Mouse (Mus musculus): Measurements from ENCODE around the gene Myoc. TPM values are rescaled to one million over a fixed set of nuclear protein-coding genes. Genes with fewer than 3 reads are reported as not detected.

Gene Myoc
- polyA plus RNA-seq, 1 experiment, result not detected

GRCm38 (mm10) chr1:162658119-162658518 is 19.2 kb downstream of the Myoc start, which contains the start of gene Myocos:
Gene Myocos (minus strand): TSS chr1:162658219.
- H3K36me3 ChIP-seq (ENCODE audit: control insufficient read depth, insufficient read depth, low read length), result no peaks in the 10 kb centered on the region
- DNase-seq (ENCODE audit: low read depth in 1 of 2, low spot score in 2 of 2), result no peak
- H3K27me3 ChIP-seq (ENCODE audit: control insufficient read depth, insufficient read depth, low read length), result no peaks in the 10 kb centered on the region
- no peak within 1 kb of the TSS for H3K4me3 ChIP-seq (ENCODE audit: extremely low read depth, insufficient read depth, insufficient read length)
- no peaks in the 10 kb centered on the region for H3K4me1 ChIP-seq (ENCODE audit: control insufficient read depth, insufficient read depth, insufficient read length)
- H3K27ac ChIP-seq (ENCODE audit: insufficient read depth, low read length), result no peak within 1 kb of the TSS
- WGBS, result 90% methylated on average over 7 of the region's 7 CpGs
- TF ChIP-seq POLR2A (IDR thresholded peaks at IDR 0.05; ENCODE audit: low read depth, low read length), result no peak
- TF ChIP-seq CTCF (IDR thresholded peaks at IDR 0.05; ENCODE audit: extremely low read depth, insufficient read depth, insufficient read length, insufficient replicate concordance), result no peak

- no peak for DNase-seq (ENCODE audit: low read depth in 1 of 2, low spot score in 2 of 2)
- Histone ChIP-seq H3K36me3 (ENCODE audit: control insufficient read depth, insufficient read depth, low read length) (no peaks in the 10 kb centered on the region), H3K27me3 (ENCODE audit: control insufficient read depth, insufficient read depth, low read length) (no peaks in the 10 kb centered on the region), H3K27ac (ENCODE audit: insufficient read depth, low read length) (no peak overlapping the region), H3K4me3 (ENCODE audit: extremely low read depth, insufficient read depth, insufficient read length) (no peak overlapping the region), H3K4me1 (ENCODE audit: control insufficient read depth, insufficient read depth, insufficient read length) (no peaks in the 10 kb centered on the region)
- TF ChIP-seq CTCF (IDR thresholded peaks at IDR 0.05; ENCODE audit: extremely low read depth, insufficient read depth, insufficient read length, insufficient replicate concordance) (no peak), POLR2A (IDR thresholded peaks at IDR 0.05; ENCODE audit: low read depth, low read length) (no peak)
- 72% methylated on average over 11 of the region's 11 CpGs for whole genome bisulfite sequencing
Observed at GRCm38 (mm10) chr1:162660276-162660860, 21.4 kb downstream of the Myoc start.

GRCm38 (mm10) chr1:162664826-162665475 is 26.0 kb downstream of the Myoc start:
- H3K4me3 ChIP-seq (ENCODE audit: extremely low read depth, insufficient read depth, insufficient read length), result no peak overlapping the region
- H3K27me3 ChIP-seq (ENCODE audit: control insufficient read depth, insufficient read depth, low read length), result no peaks in the 10 kb centered on the region
- TF ChIP-seq POLR2A (IDR thresholded peaks at IDR 0.05; ENCODE audit: low read depth, low read length), result no peak
- TF ChIP-seq CTCF (IDR thresholded peaks at IDR 0.05; ENCODE audit: extremely low read depth, insufficient read depth, insufficient read length, insufficient replicate concordance), result peak; percentile 65; the same call in 1 of the 2 replicates
- DNase-seq (ENCODE audit: low read depth in 1 of 2, low spot score in 2 of 2), result peak; percentile 25 to 63
- WGBS, result 19% methylated on average over 10 of the region's 10 CpGs
- no peak overlapping the region for H3K27ac ChIP-seq (ENCODE audit: insufficient read depth, low read length)
- no peaks in the 10 kb centered on the region for H3K4me1 ChIP-seq (ENCODE audit: control insufficient read depth, insufficient read depth, insufficient read length)
- H3K36me3 ChIP-seq (ENCODE audit: control insufficient read depth, insufficient read depth, low read length), result peaks cover 2% of the 10 kb centered on the region; the same call in 1 of the 2 replicates

GRCm38 (mm10) chr1:162665486-162666174 is 26.7 kb downstream of the Myoc start:
- no peak for TF ChIP-seq CTCF (IDR thresholded peaks at IDR 0.05; ENCODE audit: extremely low read depth, insufficient read depth, insufficient read length, insufficient replicate concordance)
- Histone ChIP-seq H3K4me3 (ENCODE audit: extremely low read depth, insufficient read depth, insufficient read length) (no peak overlapping the region), H3K36me3 (ENCODE audit: control insufficient read depth, insufficient read depth, low read length) (peaks cover 2% of the 10 kb centered on the region), H3K27me3 (ENCODE audit: control insufficient read depth, insufficient read depth, low read length) (no peaks in the 10 kb centered on the region), H3K4me1 (ENCODE audit: control insufficient read depth, insufficient read depth, insufficient read length) (no peaks in the 10 kb centered on the region), H3K27ac (ENCODE audit: insufficient read depth, low read length) (no peak overlapping the region)
- DNase-seq (ENCODE audit: low read depth in 1 of 2, low spot score in 2 of 2), result no peak
- WGBS, result 7% methylated on average over 11 of the region's 11 CpGs

GRCm38 (mm10) chr1:162693721-162694120 is 54.8 kb downstream of the Myoc start:
- 88% methylated on average over 2 of the region's 2 CpGs for WGBS

GRCm38 (mm10) chr1:162697866-162698265 is 58.9 kb downstream of the Myoc start:
- 94% methylated on average over 6 of the region's 6 CpGs for WGBS
- Histone ChIP-seq H3K27ac (ENCODE audit: insufficient read depth, low read length) (no peak overlapping the region), H3K4me3 (ENCODE audit: extremely low read depth, insufficient read depth, insufficient read length) (no peak overlapping the region), H3K27me3 (ENCODE audit: control insufficient read depth, insufficient read depth, low read length) (no peaks in the 10 kb centered on the region), H3K4me1 (ENCODE audit: control insufficient read depth, insufficient read depth, insufficient read length) (no peaks in the 10 kb centered on the region), H3K36me3 (ENCODE audit: control insufficient read depth, insufficient read depth, low read length) (peaks cover 36% of the 10 kb centered on the region)
- no peak for DNase-seq (ENCODE audit: low read depth in 1 of 2, low spot score in 2 of 2)
- no peak for TF ChIP-seq POLR2A (IDR thresholded peaks at IDR 0.05; ENCODE audit: low read depth, low read length)

More at GRCm38 (mm10) chr1:162693721-162694120, 54.8 kb downstream of the Myoc start:
- H3K4me3 ChIP-seq (ENCODE audit: extremely low read depth, insufficient read depth, insufficient read length), result no peak overlapping the region
- H3K27me3 ChIP-seq (ENCODE audit: control insufficient read depth, insufficient read depth, low read length), result no peaks in the 10 kb centered on the region
- no peak for DNase-seq (ENCODE audit: low read depth in 1 of 2, low spot score in 2 of 2)
- H3K4me1 ChIP-seq (ENCODE audit: control insufficient read depth, insufficient read depth, insufficient read length), result no peaks in the 10 kb centered on the region
- H3K27ac ChIP-seq (ENCODE audit: insufficient read depth, low read length), result no peak overlapping the region
- peaks cover 42% of the 10 kb centered on the region for H3K36me3 ChIP-seq (ENCODE audit: control insufficient read depth, insufficient read depth, low read length)
- TF ChIP-seq CTCF (IDR thresholded peaks at IDR 0.05; ENCODE audit: extremely low read depth, insufficient read depth, insufficient read length, insufficient replicate concordance), result no peak
- TF ChIP-seq POLR2A (IDR thresholded peaks at IDR 0.05; ENCODE audit: low read depth, low read length), result no peak

Other genes starting within 250 kb of the Myoc start
- 0.43 and 0.49 TPM in 2 replicates for gene Dnm3, start 161.1 kb upstream of the Myoc start, polyA plus RNA-seq (2012; rRNA removed)
- gene Mettl13, start 90.6 kb upstream of the Myoc start, polyA plus RNA-seq (2012; rRNA removed), result 4.3 and 5.5 TPM in 2 replicates
- gene Vamp4, start 68.6 kb upstream of the Myoc start, polyA plus RNA-seq (2012; rRNA removed), result 6.8 and 13.5 TPM in 2 replicates
- not detected in 2 replicates for gene Myocos, start 19.1 kb downstream of the Myoc start, polyA plus RNA-seq (2012; rRNA removed)
- gene Prrc2c, start 101.4 kb downstream of the Myoc start, polyA plus RNA-seq (2012; rRNA removed), result 43.9 and 46.8 TPM in 2 replicates
- gene Fmo4, start 174.8 kb downstream of the Myoc start, polyA plus RNA-seq (2012; rRNA removed), result not detected in 2 replicates
- gene Fmo1, start 227.5 kb downstream of the Myoc start, polyA plus RNA-seq (2012; rRNA removed), result 0.47 and 1.0 TPM in 2 replicates